Mouse (Mus musculus): ENCODE data around the gene Sphk1. TPM values are rescaled to one million over a fixed set of nuclear protein-coding genes. Genes with fewer than 3 reads are reported as not detected.

The Sphk1 gene
- polyA plus RNA-seq, 1 experiment: 3.3 TPM

DNA sequence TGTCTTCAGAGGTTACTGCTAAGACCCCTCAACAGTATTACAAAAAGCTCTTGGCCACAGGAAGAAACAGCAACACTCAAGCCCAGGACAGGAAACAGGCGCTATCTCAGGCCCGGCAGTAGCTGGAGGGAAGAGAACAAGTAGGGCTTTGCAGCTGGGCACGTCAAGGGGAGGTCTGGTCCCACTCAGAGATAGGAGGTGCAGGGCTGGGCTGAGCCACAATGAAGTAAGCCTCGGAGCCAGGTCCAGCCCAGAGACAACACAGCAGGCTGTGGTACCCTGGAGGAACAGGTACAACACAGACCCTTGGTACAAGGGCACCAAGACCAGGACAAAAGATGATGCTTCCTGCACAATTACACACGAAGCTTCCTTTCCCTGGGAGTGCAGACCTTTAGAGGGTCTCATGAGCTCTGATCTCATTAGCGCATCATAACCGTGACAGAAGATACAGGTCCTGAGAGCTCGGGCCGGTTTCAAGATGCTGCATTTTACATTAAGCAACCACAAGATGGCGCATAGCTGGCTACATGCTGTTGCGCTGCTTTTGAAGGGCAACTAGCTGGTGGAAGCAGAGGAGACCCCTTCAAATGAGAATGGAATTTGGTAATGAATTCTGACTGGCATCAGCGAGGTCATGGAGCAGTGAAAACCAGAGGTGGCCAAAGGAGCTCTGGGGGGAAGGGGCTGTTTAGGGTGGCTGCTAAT is 23.6 kb downstream of the Sphk1 start:
- Histone ChIP-seq H3K27me3 (ENCODE audit: control insufficient read depth, insufficient read depth, low read length) (no peaks in the 10 kb centered on the region), H3K4me3 (ENCODE audit: control insufficient read depth, low read depth, low read length) (no peak overlapping the region), H3K27ac (ENCODE audit: control insufficient read depth, insufficient read depth, low read depth, low read length) (no peak overlapping the region), H3K4me1 (ENCODE audit: control insufficient read depth, insufficient read depth, low read length) (peaks cover 6% of the 10 kb centered on the region; the same call in 1 of the 2 replicates), H3K36me3 (ENCODE audit: control insufficient read depth, insufficient read depth, low read length) (no peaks in the 10 kb centered on the region)
- TF ChIP-seq POLR2A (IDR thresholded peaks at IDR 0.05; ENCODE audit: control insufficient read depth, low read depth, low read length) (no peak), CTCF (IDR thresholded peaks at IDR 0.05; ENCODE audit: control insufficient read depth, insufficient read depth, insufficient replicate concordance, low read depth, low read length) (peak; percentile 31; the same call in 1 of the 2 replicates)

DNA sequence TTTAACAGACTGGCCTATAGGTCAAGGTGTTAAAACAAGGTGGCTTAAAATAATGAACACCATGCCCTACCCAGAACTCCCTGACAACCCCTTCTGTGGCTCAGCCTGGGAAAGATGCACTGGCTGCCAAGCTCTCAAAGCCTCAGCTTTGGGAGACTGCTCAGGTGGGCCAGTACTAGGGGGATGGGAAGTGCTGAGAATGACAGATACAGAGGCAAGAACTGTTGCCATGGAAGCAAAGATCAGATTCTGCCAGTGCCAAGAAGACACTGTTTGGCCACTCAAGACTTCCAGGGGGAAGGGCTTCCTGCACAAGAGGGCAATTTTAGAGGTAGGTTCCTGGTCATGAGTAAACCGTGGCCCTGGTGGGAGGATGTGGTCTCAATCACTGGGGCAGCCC is 24.8 kb downstream of the Sphk1 start:
- no peaks in the 10 kb centered on the region for H3K36me3 ChIP-seq (ENCODE audit: control insufficient read depth, insufficient read depth, low read length)
- H3K4me1 ChIP-seq (ENCODE audit: control insufficient read depth, insufficient read depth, low read length): peaks cover 3% of the 10 kb centered on the region; the same call in 1 of the 2 replicates
- H3K4me3 ChIP-seq (ENCODE audit: control insufficient read depth, low read depth, low read length): no peak overlapping the region
- no peaks in the 10 kb centered on the region for H3K27me3 ChIP-seq (ENCODE audit: control insufficient read depth, insufficient read depth, low read length)
- TF ChIP-seq CTCF (IDR thresholded peaks at IDR 0.05; ENCODE audit: control insufficient read depth, insufficient read depth, insufficient replicate concordance, low read depth, low read length) (no peak), POLR2A (IDR thresholded peaks at IDR 0.05; ENCODE audit: control insufficient read depth, low read depth, low read length) (no peak)
- no peak overlapping the region for H3K27ac ChIP-seq (ENCODE audit: control insufficient read depth, insufficient read depth, low read depth, low read length)

DNA sequence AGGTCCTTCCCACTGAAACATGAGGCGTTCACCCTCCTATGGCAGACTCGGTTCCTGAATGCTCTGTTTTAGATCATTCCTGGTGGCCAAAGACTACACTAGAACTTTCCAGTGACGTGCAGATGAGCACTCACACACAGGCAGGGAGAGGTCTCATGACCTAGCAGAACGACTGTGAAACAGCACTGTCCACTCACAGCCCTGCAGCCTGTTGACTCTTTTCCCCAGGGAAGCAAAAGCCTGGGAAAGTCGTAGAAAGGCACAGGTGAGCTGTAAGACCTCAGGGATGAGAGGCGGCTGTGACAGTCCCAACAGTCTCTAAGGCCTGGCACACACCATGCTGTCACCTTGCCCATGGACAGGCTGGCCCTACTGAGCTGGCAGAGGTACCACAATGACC is 25.6 kb downstream of the Sphk1 start:
- no peaks in the 10 kb centered on the region for H3K36me3 ChIP-seq (ENCODE audit: control insufficient read depth, insufficient read depth, low read length)
- no peak overlapping the region for H3K4me3 ChIP-seq (ENCODE audit: control insufficient read depth, low read depth, low read length)
- no peak overlapping the region for H3K27ac ChIP-seq (ENCODE audit: control insufficient read depth, insufficient read depth, low read depth, low read length)
- TF ChIP-seq POLR2A (IDR thresholded peaks at IDR 0.05; ENCODE audit: control insufficient read depth, low read depth, low read length): no peak
- peaks cover 3% of the 10 kb centered on the region; the same call in 1 of the 2 replicates for H3K4me1 ChIP-seq (ENCODE audit: control insufficient read depth, insufficient read depth, low read length)
- H3K27me3 ChIP-seq (ENCODE audit: control insufficient read depth, insufficient read depth, low read length): no peaks in the 10 kb centered on the region

DNA sequence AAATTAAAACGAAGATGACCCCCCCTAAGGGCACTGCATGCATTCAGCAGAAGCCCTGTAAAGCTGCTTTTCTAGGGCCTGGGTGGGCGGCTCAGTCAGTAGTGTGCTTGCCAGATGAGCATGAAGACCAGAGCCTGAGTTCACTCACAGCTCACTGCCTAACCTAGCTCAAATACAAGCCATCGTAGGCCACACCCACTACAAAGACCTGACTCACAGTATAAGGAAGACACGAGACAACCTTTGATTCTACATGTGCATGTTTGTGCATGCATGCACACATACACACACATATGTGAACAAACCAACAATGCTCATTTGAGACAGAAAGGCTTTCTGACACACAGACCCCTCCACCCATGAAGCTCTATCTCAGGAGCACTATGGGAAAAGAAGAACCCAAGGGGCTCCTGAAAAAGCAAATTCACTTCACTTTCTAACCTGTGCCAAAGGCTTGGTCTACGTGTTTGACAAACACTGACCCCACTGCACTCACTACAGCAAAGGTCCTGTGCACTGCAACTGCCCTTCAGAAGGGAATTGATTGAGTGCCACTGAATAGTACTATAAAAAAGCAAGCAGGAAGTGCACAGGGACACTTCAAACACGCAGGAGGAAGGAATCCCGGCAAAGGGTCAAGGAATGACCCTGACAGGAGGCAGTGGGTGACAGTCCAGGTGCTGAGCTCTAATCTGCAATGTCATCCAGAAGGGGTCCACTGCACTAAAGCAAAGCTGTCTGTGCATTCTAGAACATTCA is 34.7 kb downstream of the Sphk1 start:
- no peak overlapping the region for H3K27ac ChIP-seq (ENCODE audit: control insufficient read depth, insufficient read depth, low read depth, low read length)
- no peaks in the 10 kb centered on the region for H3K27me3 ChIP-seq (ENCODE audit: control insufficient read depth, insufficient read depth, low read length)
- no peak overlapping the region for H3K4me3 ChIP-seq (ENCODE audit: control insufficient read depth, low read depth, low read length)
- peaks cover 2% of the 10 kb centered on the region; the same call in 1 of the 2 replicates for H3K4me1 ChIP-seq (ENCODE audit: control insufficient read depth, insufficient read depth, low read length)
- no peak for TF ChIP-seq POLR2A (IDR thresholded peaks at IDR 0.05; ENCODE audit: control insufficient read depth, low read depth, low read length)
- no peak for TF ChIP-seq CTCF (IDR thresholded peaks at IDR 0.05; ENCODE audit: control insufficient read depth, insufficient read depth, insufficient replicate concordance, low read depth, low read length)
- H3K36me3 ChIP-seq (ENCODE audit: control insufficient read depth, insufficient read depth, low read length): no peaks in the 10 kb centered on the region

DNA sequence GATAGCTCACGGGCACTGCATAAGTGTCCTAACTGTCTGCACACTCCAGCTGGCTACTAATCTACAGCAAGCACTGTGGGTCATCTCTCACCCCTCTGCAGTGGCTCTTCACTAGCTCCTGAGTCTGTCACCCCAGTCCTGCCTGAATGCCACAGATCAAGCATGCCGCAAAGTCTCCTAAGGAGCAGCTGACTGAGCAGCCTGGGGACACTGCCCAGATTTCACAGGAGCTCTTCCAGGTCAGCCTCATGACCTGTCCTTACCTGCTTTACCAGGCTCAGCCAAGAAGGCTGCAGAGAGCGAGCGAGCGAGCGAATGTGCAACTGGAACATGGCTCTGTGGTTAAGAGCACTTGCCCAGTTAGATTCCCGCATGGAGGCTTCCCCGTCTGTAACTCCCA is 36.8 kb downstream of the Sphk1 start:
- no peak for TF ChIP-seq CTCF (IDR thresholded peaks at IDR 0.05; ENCODE audit: control insufficient read depth, insufficient read depth, insufficient replicate concordance, low read depth, low read length)
- no peak for TF ChIP-seq POLR2A (IDR thresholded peaks at IDR 0.05; ENCODE audit: control insufficient read depth, low read depth, low read length)
- no peaks in the 10 kb centered on the region; the same call in 1 of the 2 replicates for H3K4me1 ChIP-seq (ENCODE audit: control insufficient read depth, insufficient read depth, low read length)
- H3K36me3 ChIP-seq (ENCODE audit: control insufficient read depth, insufficient read depth, low read length): no peaks in the 10 kb centered on the region
- no peak overlapping the region for H3K27ac ChIP-seq (ENCODE audit: control insufficient read depth, insufficient read depth, low read depth, low read length)
- H3K4me3 ChIP-seq (ENCODE audit: control insufficient read depth, low read depth, low read length): no peak overlapping the region
- H3K27me3 ChIP-seq (ENCODE audit: control insufficient read depth, insufficient read depth, low read length): no peaks in the 10 kb centered on the region

DNA sequence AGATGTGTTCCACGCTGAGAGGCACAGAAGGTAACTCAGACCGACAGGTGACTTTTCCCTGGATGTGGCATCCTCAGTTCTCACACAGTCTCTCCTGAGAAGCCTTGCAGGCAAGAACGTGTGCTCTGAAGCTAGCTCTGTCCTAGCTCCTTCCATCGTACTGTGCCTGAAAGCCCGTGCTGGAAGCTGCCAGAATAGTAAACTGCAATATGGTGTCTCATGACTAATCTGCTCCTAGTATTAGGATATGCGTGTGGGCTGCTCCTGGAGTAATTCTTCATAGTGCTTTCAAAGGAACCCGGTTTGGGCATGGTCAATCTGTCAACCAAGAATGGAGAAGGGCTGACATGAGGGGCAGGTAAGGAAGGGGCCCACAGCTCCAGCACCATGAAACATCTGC is 40.1 kb downstream of the Sphk1 start:
- Histone ChIP-seq H3K27ac (ENCODE audit: control insufficient read depth, insufficient read depth, low read depth, low read length) (no peak overlapping the region), H3K4me3 (ENCODE audit: control insufficient read depth, low read depth, low read length) (no peak overlapping the region), H3K36me3 (ENCODE audit: control insufficient read depth, insufficient read depth, low read length) (no peaks in the 10 kb centered on the region), H3K4me1 (ENCODE audit: control insufficient read depth, insufficient read depth, low read length) (peaks cover 12% of the 10 kb centered on the region), H3K27me3 (ENCODE audit: control insufficient read depth, insufficient read depth, low read length) (no peaks in the 10 kb centered on the region)
- TF ChIP-seq CTCF (IDR thresholded peaks at IDR 0.05; ENCODE audit: control insufficient read depth, insufficient read depth, insufficient replicate concordance, low read depth, low read length): no peak
- no peak for TF ChIP-seq POLR2A (IDR thresholded peaks at IDR 0.05; ENCODE audit: control insufficient read depth, low read depth, low read length)

DNA sequence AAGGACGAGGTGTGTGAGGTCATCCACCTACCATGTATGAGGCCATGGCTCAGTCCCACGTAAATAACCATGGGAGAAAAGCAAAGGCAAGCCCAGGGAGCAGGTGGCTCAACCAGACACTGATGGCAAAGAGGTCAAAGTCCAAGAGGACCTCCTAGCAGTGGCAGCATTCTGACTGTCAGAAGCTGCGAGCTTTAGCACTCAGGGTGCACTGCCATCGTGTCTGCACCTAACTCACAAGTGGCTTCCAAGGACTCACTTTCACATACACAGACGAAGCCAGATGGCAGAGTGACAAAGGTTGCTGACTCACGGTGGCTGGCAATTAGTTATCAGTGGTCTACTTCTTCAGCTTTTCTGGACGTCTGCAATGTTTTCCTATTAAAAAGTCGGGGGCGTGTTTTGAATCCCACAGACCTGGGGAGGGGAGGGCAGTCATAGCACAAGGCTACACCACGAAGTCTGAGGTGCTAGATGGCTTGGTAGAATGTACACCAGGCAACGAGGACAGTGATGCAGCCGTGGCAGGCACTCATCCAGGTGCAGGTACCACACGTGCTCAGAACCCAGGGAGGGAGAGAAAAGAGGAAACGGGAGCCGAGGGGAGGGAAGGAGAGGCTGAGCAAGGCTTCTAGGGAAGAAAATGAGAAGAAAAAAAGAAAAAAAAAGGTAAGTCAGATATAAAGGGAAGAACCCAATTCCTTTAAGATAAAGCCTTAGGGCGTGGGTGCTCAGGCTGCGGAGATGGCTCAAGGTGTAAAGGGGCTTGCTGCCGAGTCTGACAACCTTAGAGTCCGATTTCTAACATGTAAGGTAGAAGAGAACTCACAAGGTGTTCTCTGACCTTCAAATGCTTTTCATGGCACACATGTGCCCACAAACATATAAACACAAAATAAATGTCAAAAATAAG is 41.3 kb downstream of the Sphk1 start:
- H3K36me3 ChIP-seq (ENCODE audit: control insufficient read depth, insufficient read depth, low read length): no peaks in the 10 kb centered on the region
- peaks cover 18% of the 10 kb centered on the region for H3K4me1 ChIP-seq (ENCODE audit: control insufficient read depth, insufficient read depth, low read length)
- no peak overlapping the region for H3K4me3 ChIP-seq (ENCODE audit: control insufficient read depth, low read depth, low read length)
- no peak overlapping the region for H3K27ac ChIP-seq (ENCODE audit: control insufficient read depth, insufficient read depth, low read depth, low read length)
- TF ChIP-seq CTCF (IDR thresholded peaks at IDR 0.05; ENCODE audit: control insufficient read depth, insufficient read depth, insufficient replicate concordance, low read depth, low read length) (no peak), POLR2A (IDR thresholded peaks at IDR 0.05; ENCODE audit: control insufficient read depth, low read depth, low read length) (no peak)
- no peaks in the 10 kb centered on the region for H3K27me3 ChIP-seq (ENCODE audit: control insufficient read depth, insufficient read depth, low read length)

Measured in testis, adult 2 months (tissue).